Mouse (Mus musculus): ENCODE data around the gene Dusp7. TPM values are rescaled to one million over a fixed set of nuclear protein-coding genes. Genes with fewer than 3 reads are reported as not detected.

The Dusp7 gene
- 10 to 100 TPM; 25.0 to 25.8 TPM for total RNA-seq (2021)
- long read RNA-seq, experiment 1, partial matches to known transcripts, result 1 of 7 reads
- long read RNA-seq, experiment 1, other reads (novel, unspliced or antisense), result 3 of 7 reads
- long read RNA-seq, experiment 2, transcript Dusp7-201 (3 exons, 3,213 nt), result major isoform, 6 of 9 reads
- long read RNA-seq, experiment 2, partial matches to known transcripts, result 3 of 9 reads
- long read RNA-seq, experiment 2, other reads (novel, unspliced or antisense), result 0 of 9 reads

- peak; percentile 35 to 63 for DNase-seq (ENCODE audit: low spot score in 2 of 2)
These were observed at the start of gene Dusp7 for GRCm38 (mm10) chr9:106368112-106368717. TSS of gene Dusp7 (plus strand) at chr9:106368632.

GRCm38 (mm10) chr9:106319095-106319494, 49.3 kb upstream of the Dusp7 start:
- DNase-seq (ENCODE audit: low spot score in 2 of 2), result no peak

GRCm38 (mm10) chr9:106322497-106322896, 45.9 kb upstream of the Dusp7 start:
- DNase-seq (ENCODE audit: low spot score in 2 of 2), result no peak

GRCm38 (mm10) chr9:106326241-106326640, 42.2 kb upstream of the Dusp7 start:
- no peak for DNase-seq (ENCODE audit: low spot score in 2 of 2)

- DNase-seq (ENCODE audit: low spot score in 2 of 2), result no peak
These were observed 41.2 kb upstream of the Dusp7 start for GRCm38 (mm10) chr9:106327125-106327809.

GRCm38 (mm10) chr9:106328068-106328610, 40.3 kb upstream of the Dusp7 start:
- DNase-seq (ENCODE audit: low spot score in 2 of 2), result no peak

- no peak for DNase-seq (ENCODE audit: low spot score in 2 of 2)
These were observed 39.5 kb upstream of the Dusp7 start for GRCm38 (mm10) chr9:106328772-106329511.

- no peak for DNase-seq (ENCODE audit: low spot score in 2 of 2)
These were observed 35.7 kb upstream of the Dusp7 start for GRCm38 (mm10) chr9:106332746-106333145.

GRCm38 (mm10) chr9:106337620-106338019, 30.8 kb upstream of the Dusp7 start:
- no peak for DNase-seq (ENCODE audit: low spot score in 2 of 2)

GRCm38 (mm10) chr9:106338462-106339172, 29.8 kb upstream of the Dusp7 start:
- DNase-seq (ENCODE audit: low spot score in 2 of 2), result no peak

GRCm38 (mm10) chr9:106339173-106339558, 29.3 kb upstream of the Dusp7 start:
- DNase-seq (ENCODE audit: low spot score in 2 of 2), result no peak

- no peak for DNase-seq (ENCODE audit: low spot score in 2 of 2)
These were observed 28.7 kb upstream of the Dusp7 start for GRCm38 (mm10) chr9:106339730-106340129.

GRCm38 (mm10) chr9:106340501-106341312, 27.7 kb upstream of the Dusp7 start:
- DNase-seq (ENCODE audit: low spot score in 2 of 2), result no peak

- DNase-seq (ENCODE audit: low spot score in 2 of 2), result no peak
These were observed 27.1 kb upstream of the Dusp7 start for GRCm38 (mm10) chr9:106341313-106341686.

- no peak for DNase-seq (ENCODE audit: low spot score in 2 of 2)
These were observed 25.9 kb upstream of the Dusp7 start for GRCm38 (mm10) chr9:106342573-106342972.

GRCm38 (mm10) chr9:106345167-106345566, 23.3 kb upstream of the Dusp7 start:
- peak; percentile 29 to 40 for DNase-seq (ENCODE audit: low spot score in 2 of 2)

GRCm38 (mm10) chr9:106345630-106346029, 22.8 kb upstream of the Dusp7 start:
- DNase-seq (ENCODE audit: low spot score in 2 of 2), result no peak

- no peak for DNase-seq (ENCODE audit: low spot score in 2 of 2)
These were observed 20.2 kb upstream of the Dusp7 start for GRCm38 (mm10) chr9:106348281-106348680.

GRCm38 (mm10) chr9:106349075-106349474, 19.4 kb upstream of the Dusp7 start:
- no peak for DNase-seq (ENCODE audit: low spot score in 2 of 2)

- DNase-seq (ENCODE audit: low spot score in 2 of 2), result no peak
These were observed 17.3 kb upstream of the Dusp7 start for GRCm38 (mm10) chr9:106351178-106351577.

Measured in adrenal gland, postnatal 4 days (tissue).